Mouse (Mus musculus) testis, adult 2 months (tissue): Measurements from ENCODE around the gene Atat1. TPM values are rescaled to one million over a fixed set of nuclear protein-coding genes. Genes with fewer than 3 reads are reported as not detected.

Source experiments
- H3K27ac ChIP-seq: fragments of 200-500 bp; 2 replicates; pipeline ENCODE4 v1.5.1; 2012; ENCODE audit warnings: low read depth, low read length; ENCODE audit not compliant: control insufficient read depth, insufficient read depth
- H3K27me3 ChIP-seq: fragments of 200-500 bp; 2 replicates; pipeline ENCODE4 v1.6.1; 2012; ENCODE audit warnings: mild to moderate bottlenecking, low read length, moderate library complexity; ENCODE audit not compliant: control insufficient read depth, insufficient read depth
- H3K36me3 ChIP-seq: fragments of 200-500 bp; 2 replicates; pipeline ENCODE4 v1.6.1; 2012; ENCODE audit warnings: mild to moderate bottlenecking, low read length; ENCODE audit not compliant: control insufficient read depth, insufficient read depth
- H3K4me1 ChIP-seq: fragments of 200-500 bp; 2 replicates; pipeline ENCODE4 v1.6.1; 2012; ENCODE audit warnings: low read length; ENCODE audit not compliant: control insufficient read depth, insufficient read depth
- H3K4me3 ChIP-seq: fragments of 200-500 bp; 2 replicates; pipeline ENCODE4 v1.5.1; 2012; ENCODE audit warnings: low read depth, mild to moderate bottlenecking, low read length, moderate library complexity, mixed read lengths; ENCODE audit not compliant: control insufficient read depth
- CTCF ChIP-seq: fragments of 200-500 bp; IDR thresholded peaks from 2 replicates; pipeline ENCODE4 v1.5.1; 2012; ENCODE audit warnings: low read depth, mild to moderate bottlenecking, inconsistent platforms, low read length, moderate library complexity; ENCODE audit not compliant: control insufficient read depth, insufficient read depth, insufficient replicate concordance
- POLR2A ChIP-seq: fragments of 200-500 bp; IDR thresholded peaks from 2 replicates; pipeline ENCODE4 v1.6.1; 2012; ENCODE audit warnings: low read depth, mild to moderate bottlenecking, inconsistent platforms, low read length, moderate library complexity; ENCODE audit not compliant: control insufficient read depth
- polyA plus RNA-seq: library from polyadenylated mRNA; depleted of rRNA; stranded (reverse); fragments of >200 nt; gene quantifications from 2 replicates; pipeline ENCODE4 v1.2.3, GENCODE M21; 2012

Gene Atat1
- polyA plus RNA-seq, 1 experiment: 158 TPM

DNA sequence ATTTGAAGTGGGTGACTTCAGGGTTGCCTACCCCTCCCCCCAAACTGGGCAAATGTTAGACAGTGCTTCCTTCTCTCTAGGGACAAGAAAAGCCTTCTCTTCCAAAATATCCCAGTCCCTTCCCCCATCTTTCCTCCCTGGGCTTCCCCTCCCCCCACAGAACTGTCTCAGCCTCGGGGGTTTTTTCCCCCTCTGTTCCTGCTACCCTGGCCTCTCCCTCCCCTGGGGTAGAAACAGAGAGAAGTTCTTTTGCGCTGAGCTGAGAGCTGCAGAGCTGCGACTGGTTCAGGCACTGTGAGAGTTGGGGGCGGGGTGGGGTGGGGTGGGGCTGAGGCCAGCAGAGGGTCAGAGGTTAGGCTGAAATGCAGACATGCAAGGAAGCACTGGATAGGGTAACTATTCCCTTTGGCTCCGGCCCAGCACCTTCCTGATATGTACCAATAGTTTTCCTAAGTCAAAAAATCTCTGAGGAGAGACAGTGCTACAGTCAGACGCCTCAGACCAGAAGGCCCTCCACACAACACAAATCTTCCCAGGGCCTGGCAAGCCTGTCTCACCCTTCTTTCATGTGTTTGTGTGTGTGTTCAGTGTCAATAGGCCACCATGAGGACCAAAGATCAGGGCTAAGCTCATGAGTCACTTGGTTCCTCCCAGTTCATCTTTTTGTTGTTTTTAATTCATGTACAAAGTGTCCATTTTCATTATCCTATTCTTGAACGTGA is 40.4 kb downstream of the Atat1 start:
- TF ChIP-seq POLR2A (no peak), CTCF (no peak)
- Histone ChIP-seq H3K36me3 (no peaks in the 10 kb centered on the region), H3K27me3 (peaks cover 9% of the 10 kb centered on the region), H3K4me1 (peaks cover 33% of the 10 kb centered on the region), H3K4me3 (peak overlapping the region; percentile 66), H3K27ac (peak overlapping the region; percentile 32)

DNA sequence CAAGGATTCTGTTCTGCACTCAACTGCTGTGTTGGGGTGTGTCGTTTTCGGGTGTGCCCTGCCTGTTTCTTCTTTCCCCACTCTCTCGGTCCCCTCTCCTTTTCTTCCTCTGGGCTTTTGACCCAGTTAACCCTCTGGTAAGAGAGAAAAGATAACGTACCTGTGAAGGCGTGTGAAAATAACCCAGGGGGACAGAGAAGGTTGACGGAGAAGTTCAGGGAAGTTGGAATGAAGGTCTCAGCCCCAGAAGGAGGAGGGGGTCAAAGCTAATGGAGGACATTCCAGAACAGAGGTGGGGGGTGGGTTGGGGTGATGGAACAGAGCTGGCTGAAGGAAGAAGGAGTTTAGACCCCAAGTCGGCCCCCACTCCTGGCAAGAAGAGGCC is 40.9 kb downstream of the Atat1 start:
- H3K36me3 ChIP-seq: no peaks in the 10 kb centered on the region
- peak overlapping the region; percentile 66 for H3K4me3 ChIP-seq
- TF ChIP-seq CTCF: no peak
- no peak for TF ChIP-seq POLR2A
- peaks cover 36% of the 10 kb centered on the region for H3K4me1 ChIP-seq
- peaks cover 9% of the 10 kb centered on the region for H3K27me3 ChIP-seq
- no peak overlapping the region; the same call in 1 of the 2 replicates for H3K27ac ChIP-seq

DNA sequence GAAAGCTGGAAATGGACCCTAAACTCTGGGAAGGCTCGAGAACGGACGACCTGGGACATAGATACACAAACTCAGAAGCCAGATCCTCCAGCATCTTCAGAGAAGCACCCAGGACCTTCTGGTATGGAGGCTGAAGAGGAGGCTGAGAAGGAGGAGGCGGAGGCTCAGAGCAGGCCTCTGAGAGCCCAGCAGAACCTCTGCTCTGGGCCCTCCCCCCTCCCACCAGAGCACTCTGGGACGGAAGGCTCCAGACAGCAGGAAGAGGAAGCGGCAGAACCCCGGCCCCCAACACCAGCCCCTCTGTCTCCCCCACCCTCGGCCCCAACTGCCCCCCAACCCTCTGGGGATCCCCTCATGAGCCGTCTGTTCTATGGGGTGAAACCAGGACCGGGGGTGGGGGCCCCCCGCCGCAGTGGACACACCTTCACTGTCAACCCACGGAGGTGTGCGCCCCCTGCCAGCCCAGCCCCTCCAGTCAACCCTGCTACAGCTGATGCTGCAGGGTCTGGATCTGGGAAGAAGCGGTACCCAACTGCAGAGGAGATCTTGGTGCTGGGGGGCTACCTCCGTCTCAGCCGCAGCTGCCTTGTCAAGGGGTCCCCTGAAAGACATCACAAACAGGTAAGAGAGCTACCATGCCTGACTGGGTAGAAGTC is 41.6 kb downstream of the Atat1 start:
- Histone ChIP-seq H3K27me3 (peaks cover 9% of the 10 kb centered on the region), H3K4me1 (peaks cover 39% of the 10 kb centered on the region), H3K4me3 (peak overlapping the region; percentile 92), H3K27ac (peak overlapping the region; percentile 34; the same call in 1 of the 2 replicates), H3K36me3 (no peaks in the 10 kb centered on the region)
- no peak for TF ChIP-seq CTCF
- no peak for TF ChIP-seq POLR2A

DNA sequence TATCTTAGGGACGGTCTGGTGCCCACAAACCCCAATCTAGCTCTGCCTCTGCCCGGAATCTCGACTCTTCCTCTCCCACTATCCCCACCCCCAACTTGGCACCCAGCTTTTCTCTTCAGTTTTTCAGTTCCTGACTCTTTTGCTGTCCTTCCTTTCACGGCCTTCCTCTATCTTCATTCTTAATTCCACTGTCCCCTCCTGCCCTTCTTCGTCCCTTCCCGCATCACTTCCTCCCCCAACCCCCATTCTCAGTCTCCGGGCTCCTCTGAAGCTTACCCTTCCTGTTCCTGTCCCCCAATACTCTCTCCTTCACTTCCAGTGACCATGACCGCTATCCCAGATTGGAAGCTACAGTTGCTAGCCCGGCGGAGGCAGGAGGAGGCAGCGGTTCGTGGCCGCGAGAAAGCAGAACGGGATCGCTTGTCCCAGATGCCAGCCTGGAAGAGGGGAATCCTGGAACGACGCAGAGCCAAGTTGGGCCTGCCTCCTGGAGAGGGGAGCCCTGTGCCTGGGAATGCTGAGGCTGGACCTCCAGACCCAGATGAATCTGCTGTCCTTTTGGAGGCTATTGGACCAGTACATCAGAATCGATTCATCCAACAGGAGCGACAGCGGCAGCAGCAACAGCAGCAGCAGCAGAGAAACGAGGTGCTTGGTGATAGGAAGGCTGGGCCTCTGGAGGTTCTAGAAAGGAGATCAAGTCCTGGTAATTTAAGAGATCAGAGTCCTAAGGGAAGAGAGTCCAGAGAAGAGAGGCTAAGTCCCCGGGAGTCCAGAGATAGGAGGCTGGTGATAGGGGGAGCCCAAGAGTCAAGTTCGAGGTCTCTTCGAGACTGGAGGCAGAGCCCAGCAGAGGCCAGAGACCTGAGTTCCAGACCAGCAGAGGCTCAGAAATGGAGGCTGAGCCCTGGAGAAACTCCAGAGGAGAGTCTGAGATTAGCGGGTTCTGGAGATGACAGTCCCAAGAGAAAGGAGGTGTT is 42.7 kb downstream of the Atat1 start:
- Histone ChIP-seq H3K27me3 (peaks cover 9% of the 10 kb centered on the region), H3K4me1 (peaks cover 39% of the 10 kb centered on the region), H3K36me3 (no peaks in the 10 kb centered on the region), H3K27ac (peak overlapping the region; percentile 88), H3K4me3 (peak overlapping the region; percentile 92)
- TF ChIP-seq POLR2A (no peak), CTCF (no peak)

DNA sequence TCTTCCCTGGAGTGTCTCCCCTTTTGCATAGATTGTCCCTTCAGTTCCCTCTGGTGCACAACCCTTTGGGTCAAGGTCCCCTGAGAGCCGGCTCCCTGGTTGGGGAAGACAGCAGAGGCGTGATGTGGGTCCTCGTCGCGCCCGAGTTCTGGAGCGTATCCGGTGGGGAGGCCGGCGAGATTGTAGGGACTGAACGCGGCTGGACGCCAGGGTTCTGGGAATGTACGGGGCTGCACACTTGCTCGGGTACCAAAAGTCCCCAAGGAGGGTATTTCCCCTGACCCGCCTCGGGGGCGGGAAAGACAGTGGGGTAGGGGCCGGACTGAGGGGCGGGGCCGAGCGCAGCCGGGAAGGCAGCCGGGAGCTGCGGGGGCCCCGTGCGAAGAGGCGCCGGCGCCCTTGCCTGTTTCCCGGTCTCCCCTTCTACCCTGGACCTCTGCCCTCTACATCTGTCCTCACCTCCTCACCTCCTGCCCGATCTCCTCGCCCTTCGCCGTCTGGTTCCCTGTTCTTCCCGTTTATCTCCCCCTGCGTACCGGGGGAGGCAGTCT is 43.5 kb downstream of the Atat1 start:
- peaks cover 9% of the 10 kb centered on the region for H3K27me3 ChIP-seq
- H3K36me3 ChIP-seq: no peaks in the 10 kb centered on the region
- peaks cover 39% of the 10 kb centered on the region for H3K4me1 ChIP-seq
- H3K27ac ChIP-seq: peak overlapping the region; percentile 91
- peak overlapping the region; percentile 92 for H3K4me3 ChIP-seq
- TF ChIP-seq POLR2A: no peak
- TF ChIP-seq CTCF: no peak

DNA sequence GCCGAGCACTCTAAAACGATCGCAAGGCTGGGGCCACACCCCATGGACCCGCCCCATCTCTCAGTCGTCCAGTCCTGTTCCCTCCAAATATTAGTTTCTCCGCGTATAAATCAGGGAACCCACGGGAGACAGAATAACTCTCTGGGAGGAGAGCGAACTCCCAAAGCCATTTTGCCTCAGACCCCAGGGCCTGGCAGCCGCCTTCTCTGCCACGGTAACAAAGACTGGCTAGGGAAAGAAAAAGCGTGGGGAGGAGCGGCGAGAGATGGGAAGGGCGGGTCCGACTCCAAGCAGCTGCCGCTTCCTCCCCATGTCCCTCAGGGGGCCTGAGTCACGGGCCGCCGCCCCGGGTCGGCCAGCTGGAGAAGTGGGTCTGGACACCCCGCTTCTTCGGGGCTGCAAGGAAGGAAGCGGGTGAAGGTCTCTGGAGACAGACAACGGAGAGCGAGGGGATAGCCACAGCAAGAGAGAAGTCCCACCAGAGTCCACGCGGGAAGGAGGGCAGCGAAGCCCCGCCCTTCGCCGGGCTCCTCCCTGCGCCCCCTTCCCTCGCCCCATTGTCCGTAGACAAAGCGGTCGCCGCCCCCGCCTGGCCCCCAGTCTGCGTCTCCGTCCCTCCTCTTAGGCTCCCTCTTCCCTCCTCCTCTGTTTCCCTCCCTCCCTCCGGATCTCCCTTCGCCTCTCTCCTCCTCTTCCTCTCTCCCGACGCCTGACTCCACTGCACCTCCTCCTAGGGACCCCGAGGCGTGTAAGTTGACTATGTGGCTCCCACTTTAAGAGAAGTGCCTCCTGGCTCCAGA is 44.2 kb downstream of the Atat1 start, which contains the start of gene Ppp1r18:
Gene Ppp1r18 (plus strand): TSS at position 113 of the 800 bp plus-strand sequence.
- H3K36me3 ChIP-seq: no peaks in the 10 kb centered on the region
- TF ChIP-seq POLR2A: peak; percentile 35; the same call in 1 of the 2 replicates
- no peak for TF ChIP-seq CTCF
- H3K4me3 ChIP-seq: peak within 1 kb of the TSS; percentile 92
- H3K27ac ChIP-seq: peak within 1 kb of the TSS; percentile 91
- peaks cover 9% of the 10 kb centered on the region for H3K27me3 ChIP-seq
- H3K4me1 ChIP-seq: peaks cover 43% of the 10 kb centered on the region
